Mouse (Mus musculus): ENCODE measurements at regions not wholly inside any gene's neighbourhood (a gene's known extent, or its start where the extent isn't known, plus 50 kb on each side); places are given as distances from the start of the nearest gene placed in this dataset.

- Histone ChIP-seq H3K9ac (ENCODE audit: low read depth, low read length) (no peak overlapping the region), H3K9me3 (replicated peaks; ENCODE audit: control insufficient read depth, low read length) (no peaks in the 10 kb centered on the region), H3K27me3 (ENCODE audit: control insufficient read depth, insufficient read depth, low read length) (no peaks in the 10 kb centered on the region), H3K4me1 (ENCODE audit: control insufficient read depth, insufficient read depth, low read length) (no peaks in the 10 kb centered on the region), H3K36me3 (ENCODE audit: control insufficient read depth, insufficient read depth, low read length) (no peaks in the 10 kb centered on the region), H3K4me3 (ENCODE audit: low read depth, low read length) (no peak overlapping the region), H3K4me2 (no peak overlapping the region), H3K27ac (ENCODE audit: low read depth, low read length) (no peak overlapping the region)
- ATAC-seq (replicated peaks; ENCODE audit: insufficient number of reproducible peaks, low FRiP score, low TSS enrichment) = no peak
- 73% methylated on average over 5 of the region's 5 CpGs for WGBS (ENCODE audit: insufficient replicate concordance)
Measured at GRCm38 (mm10) chr3:130860315-130860714, 130.1 kb upstream of the Rpl34 start.

GRCm38 (mm10) chr3:130853866-130854265 lies 123.7 kb upstream of the Rpl34 start:
- 76% methylated on average over 9 of the region's 9 CpGs for WGBS (ENCODE audit: insufficient replicate concordance)
- Histone ChIP-seq H3K4me1 (ENCODE audit: control insufficient read depth, insufficient read depth, low read length) (no peaks in the 10 kb centered on the region), H3K9me3 (replicated peaks; ENCODE audit: control insufficient read depth, low read length) (no peaks in the 10 kb centered on the region), H3K27ac (ENCODE audit: low read depth, low read length) (no peak overlapping the region), H3K4me2 (no peak overlapping the region), H3K9ac (ENCODE audit: low read depth, low read length) (no peak overlapping the region), H3K36me3 (ENCODE audit: control insufficient read depth, insufficient read depth, low read length) (no peaks in the 10 kb centered on the region), H3K4me3 (ENCODE audit: low read depth, low read length) (no peak overlapping the region), H3K27me3 (ENCODE audit: control insufficient read depth, insufficient read depth, low read length) (no peaks in the 10 kb centered on the region)
- no peak for ATAC-seq (replicated peaks; ENCODE audit: insufficient number of reproducible peaks, low FRiP score, low TSS enrichment)

- WGBS (ENCODE audit: insufficient replicate concordance) = 73% methylated on average over 5 of the region's 5 CpGs
- no peak for ATAC-seq (replicated peaks; ENCODE audit: insufficient number of reproducible peaks, low FRiP score, low TSS enrichment)
- no peak overlapping the region for H3K9ac ChIP-seq (ENCODE audit: low read depth, low read length)
Measured at GRCm38 (mm10) chr3:130850766-130851308, 120.6 kb upstream of the Rpl34 start.

GRCm38 (mm10) chr3:130841755-130842154 lies 111.6 kb upstream of the Rpl34 start:
- 70% methylated on average over 1 of the region's 1 CpGs for WGBS (ENCODE audit: insufficient replicate concordance)
- Histone ChIP-seq H3K4me3 (ENCODE audit: low read depth, low read length) (no peak overlapping the region), H3K36me3 (ENCODE audit: control insufficient read depth, insufficient read depth, low read length) (no peaks in the 10 kb centered on the region), H3K27me3 (ENCODE audit: control insufficient read depth, insufficient read depth, low read length) (no peaks in the 10 kb centered on the region), H3K27ac (ENCODE audit: low read depth, low read length) (no peak overlapping the region), H3K9me3 (replicated peaks; ENCODE audit: control insufficient read depth, low read length) (no peaks in the 10 kb centered on the region), H3K4me1 (ENCODE audit: control insufficient read depth, insufficient read depth, low read length) (no peaks in the 10 kb centered on the region), H3K4me2 (no peak overlapping the region), H3K9ac (ENCODE audit: low read depth, low read length) (no peak overlapping the region)
- no peak for ATAC-seq (replicated peaks; ENCODE audit: insufficient number of reproducible peaks, low FRiP score, low TSS enrichment)

More at GRCm38 (mm10) chr3:130850766-130851308, 120.6 kb upstream of the Rpl34 start:
- no peak overlapping the region for H3K27ac ChIP-seq (ENCODE audit: low read depth, low read length)
- no peak overlapping the region for H3K4me3 ChIP-seq (ENCODE audit: low read depth, low read length)
- no peak overlapping the region for H3K4me2 ChIP-seq
- no peaks in the 10 kb centered on the region for H3K27me3 ChIP-seq (ENCODE audit: control insufficient read depth, insufficient read depth, low read length)
- no peaks in the 10 kb centered on the region for H3K9me3 ChIP-seq (replicated peaks; ENCODE audit: control insufficient read depth, low read length)
- no peaks in the 10 kb centered on the region for H3K36me3 ChIP-seq (ENCODE audit: control insufficient read depth, insufficient read depth, low read length)
- H3K4me1 ChIP-seq (ENCODE audit: control insufficient read depth, insufficient read depth, low read length) = no peaks in the 10 kb centered on the region

- H3K27me3 ChIP-seq (ENCODE audit: control insufficient read depth, insufficient read depth, low read length) = no peaks in the 10 kb centered on the region
- ATAC-seq (replicated peaks; ENCODE audit: insufficient number of reproducible peaks, low FRiP score, low TSS enrichment) = no peak
- no peaks in the 10 kb centered on the region for H3K36me3 ChIP-seq (ENCODE audit: control insufficient read depth, insufficient read depth, low read length)
- H3K27ac ChIP-seq (ENCODE audit: low read depth, low read length) = no peak overlapping the region
- no peak overlapping the region for H3K9ac ChIP-seq (ENCODE audit: low read depth, low read length)
- H3K4me1 ChIP-seq (ENCODE audit: control insufficient read depth, insufficient read depth, low read length) = no peaks in the 10 kb centered on the region
- 78% methylated on average over 9 of the region's 9 CpGs for WGBS (ENCODE audit: insufficient replicate concordance)
- no peak overlapping the region for H3K4me2 ChIP-seq
- no peak overlapping the region for H3K4me3 ChIP-seq (ENCODE audit: low read depth, low read length)
- H3K9me3 ChIP-seq (replicated peaks; ENCODE audit: control insufficient read depth, low read length) = no peaks in the 10 kb centered on the region
Measured at GRCm38 (mm10) chr3:130839924-130840440, 109.8 kb upstream of the Rpl34 start.

- no peak for ATAC-seq (replicated peaks; ENCODE audit: insufficient number of reproducible peaks, low FRiP score, low TSS enrichment)
- Histone ChIP-seq H3K4me3 (ENCODE audit: low read depth, low read length) (no peak overlapping the region), H3K27ac (ENCODE audit: low read depth, low read length) (no peak overlapping the region), H3K4me1 (ENCODE audit: control insufficient read depth, insufficient read depth, low read length) (no peaks in the 10 kb centered on the region), H3K9me3 (replicated peaks; ENCODE audit: control insufficient read depth, low read length) (no peaks in the 10 kb centered on the region), H3K36me3 (ENCODE audit: control insufficient read depth, insufficient read depth, low read length) (no peaks in the 10 kb centered on the region), H3K9ac (ENCODE audit: low read depth, low read length) (no peak overlapping the region), H3K27me3 (ENCODE audit: control insufficient read depth, insufficient read depth, low read length) (no peaks in the 10 kb centered on the region), H3K4me2 (no peak overlapping the region)
- 79% methylated on average over 19 of the region's 19 CpGs for WGBS (ENCODE audit: insufficient replicate concordance)
Measured at GRCm38 (mm10) chr3:130838626-130839422, 108.6 kb upstream of the Rpl34 start.

- Histone ChIP-seq H3K27me3 (ENCODE audit: control insufficient read depth, insufficient read depth, low read length) (no peaks in the 10 kb centered on the region), H3K4me2 (no peak overlapping the region), H3K4me3 (ENCODE audit: low read depth, low read length) (no peak overlapping the region), H3K36me3 (ENCODE audit: control insufficient read depth, insufficient read depth, low read length) (no peaks in the 10 kb centered on the region), H3K4me1 (ENCODE audit: control insufficient read depth, insufficient read depth, low read length) (0 out of 2 replicates have a peak, but pooled peaks cover 6% of the 10 kb centered on the region), H3K27ac (ENCODE audit: low read depth, low read length) (no peak overlapping the region), H3K9me3 (replicated peaks; ENCODE audit: control insufficient read depth, low read length) (no peaks in the 10 kb centered on the region), H3K9ac (ENCODE audit: low read depth, low read length) (no peak overlapping the region)
- no peak for ATAC-seq (replicated peaks; ENCODE audit: insufficient number of reproducible peaks, low FRiP score, low TSS enrichment)
- WGBS (ENCODE audit: insufficient replicate concordance) = 80% methylated on average over 5 of the region's 5 CpGs
Measured at GRCm38 (mm10) chr3:130833722-130834121, 103.5 kb upstream of the Rpl34 start.

- H3K4me3 ChIP-seq (ENCODE audit: low read depth, low read length) = no peak overlapping the region
- no peak for ATAC-seq (replicated peaks; ENCODE audit: insufficient number of reproducible peaks, low FRiP score, low TSS enrichment)
- H3K9me3 ChIP-seq (replicated peaks; ENCODE audit: control insufficient read depth, low read length) = no peaks in the 10 kb centered on the region
- no peaks in the 10 kb centered on the region for H3K36me3 ChIP-seq (ENCODE audit: control insufficient read depth, insufficient read depth, low read length)
- no peak overlapping the region for H3K27ac ChIP-seq (ENCODE audit: low read depth, low read length)
- no peak overlapping the region for H3K4me2 ChIP-seq
- H3K4me1 ChIP-seq (ENCODE audit: control insufficient read depth, insufficient read depth, low read length) = 0 out of 2 replicates have a peak, but pooled peaks cover 6% of the 10 kb centered on the region
- 49% methylated on average over 9 of the region's 9 CpGs for WGBS (ENCODE audit: insufficient replicate concordance)
- H3K27me3 ChIP-seq (ENCODE audit: control insufficient read depth, insufficient read depth, low read length) = no peaks in the 10 kb centered on the region
- no peak overlapping the region for H3K9ac ChIP-seq (ENCODE audit: low read depth, low read length)
Measured at GRCm38 (mm10) chr3:130833082-130833481, 102.9 kb upstream of the Rpl34 start.

Measured in heart, embryonic 11.5 days (tissue).